Mouse (Mus musculus): Measurements from ENCODE around the gene Ifna14. TPM values are rescaled to one million over a fixed set of nuclear protein-coding genes. Genes with fewer than 3 reads are reported as not detected.
"Not testable (repeated sequence)": the region's sequence is repeated elsewhere in the genome, so short reads cannot be mapped to it uniquely, and the experiment has no call there.

The Ifna14 gene
- total RNA-seq (2021) = not detected
- long read RNA-seq, experiment 1 = 0 reads
- long read RNA-seq, experiment 2 = 0 reads

GRCm38 (mm10) chr4:88571698-88572097 is at the start of gene Ifna14:
Gene Ifna14 (minus strand): TSS chr4:88571798.
- no peak for DNase-seq (ENCODE audit: low spot score in 2 of 2)

GRCm38 (mm10) chr4:88603276-88603675 is 31.7 kb upstream of the Ifna14 start, which contains the start of gene Ifna12:
Gene Ifna12 (minus strand): TSS chr4:88603376.
- DNase-seq (ENCODE audit: low spot score in 2 of 2) = no peak

- no peak for DNase-seq (ENCODE audit: low spot score in 2 of 2)
Observed at GRCm38 (mm10) chr4:88592285-88592684, 20.7 kb upstream of the Ifna14 start, which contains the start of gene Ifna9. Gene Ifna9 (minus strand): TSS chr4:88592385.

- DNase-seq (ENCODE audit: low spot score in 2 of 2) = no peak
Observed at GRCm38 (mm10) chr4:88561791-88562190, 9.8 kb downstream of the Ifna14 start.

GRCm38 (mm10) chr4:88558145-88558544 is 13.5 kb downstream of the Ifna14 start, which contains the start of gene Ifna15:
Gene Ifna15 (minus strand): TSS chr4:88558245.
- DNase-seq (ENCODE audit: low spot score in 2 of 2) = not testable (repeated sequence)

- peak; percentile 28 to 42 for DNase-seq (ENCODE audit: low spot score in 2 of 2)
Observed at GRCm38 (mm10) chr4:88550161-88550945, 21.2 kb downstream of the Ifna14 start.

- DNase-seq (ENCODE audit: low spot score in 2 of 2) = no peak
Observed at GRCm38 (mm10) chr4:88547986-88548385, 23.6 kb downstream of the Ifna14 start.

- DNase-seq (ENCODE audit: low spot score in 2 of 2) = no peak
Observed at GRCm38 (mm10) chr4:88543649-88544234, 27.9 kb downstream of the Ifna14 start.

- no peak for DNase-seq (ENCODE audit: low spot score in 2 of 2)
Observed at GRCm38 (mm10) chr4:88537328-88537727, 34.3 kb downstream of the Ifna14 start.

- no peak for DNase-seq (ENCODE audit: low spot score in 2 of 2)
Observed at GRCm38 (mm10) chr4:88536640-88537039, 35.0 kb downstream of the Ifna14 start.

GRCm38 (mm10) chr4:88535742-88536141 is 35.9 kb downstream of the Ifna14 start:
- no peak for DNase-seq (ENCODE audit: low spot score in 2 of 2)

GRCm38 (mm10) chr4:88534903-88535302 is 36.7 kb downstream of the Ifna14 start:
- no peak for DNase-seq (ENCODE audit: low spot score in 2 of 2)

GRCm38 (mm10) chr4:88533499-88533898 is 38.1 kb downstream of the Ifna14 start:
- no peak for DNase-seq (ENCODE audit: low spot score in 2 of 2)

- DNase-seq (ENCODE audit: low spot score in 2 of 2) = no peak
Observed at GRCm38 (mm10) chr4:88530892-88531291, 40.7 kb downstream of the Ifna14 start.

- no peak for DNase-seq (ENCODE audit: low spot score in 2 of 2)
Observed at GRCm38 (mm10) chr4:88530271-88530670, 41.3 kb downstream of the Ifna14 start.

- no peak for DNase-seq (ENCODE audit: low spot score in 2 of 2)
Observed at GRCm38 (mm10) chr4:88526379-88527049, 45.1 kb downstream of the Ifna14 start.

GRCm38 (mm10) chr4:88525393-88525792 is 46.2 kb downstream of the Ifna14 start:
- no peak for DNase-seq (ENCODE audit: low spot score in 2 of 2)

- no peak for DNase-seq (ENCODE audit: low spot score in 2 of 2)
Observed at GRCm38 (mm10) chr4:88523241-88523640, 48.4 kb downstream of the Ifna14 start.

- no peak for DNase-seq (ENCODE audit: low spot score in 2 of 2)
Observed at GRCm38 (mm10) chr4:88522674-88523073, 48.9 kb downstream of the Ifna14 start, which contains the start of gene Ifnb1. Gene Ifnb1 (minus strand): TSS chr4:88522774.

Data from adrenal gland, postnatal 4 days (tissue).